Mouse (Mus musculus) gastrocnemius, postnatal 4 days (tissue): Measurements from ENCODE around the gene Cox17. TPM values are rescaled to one million over a fixed set of nuclear protein-coding genes. Genes with fewer than 3 reads are reported as not detected.

Source experiments
- DNase-seq, 2 experiments: peaks; one replicate each; pipeline ENCODE4 v3.0.0; 2021 to 2022; ENCODE audit warnings: low spot score in 2 of 2, mixed read lengths in 2 of 2
- total RNA-seq, 2 experiments: library from RNA; stranded (reverse); gene quantifications; 2 replicates each; pipeline ENCODE4 v1.2.3; 2021

Cox17 gene
- total RNA-seq, 2 experiments from 2014 or later = 109 to 129 TPM

DNA sequence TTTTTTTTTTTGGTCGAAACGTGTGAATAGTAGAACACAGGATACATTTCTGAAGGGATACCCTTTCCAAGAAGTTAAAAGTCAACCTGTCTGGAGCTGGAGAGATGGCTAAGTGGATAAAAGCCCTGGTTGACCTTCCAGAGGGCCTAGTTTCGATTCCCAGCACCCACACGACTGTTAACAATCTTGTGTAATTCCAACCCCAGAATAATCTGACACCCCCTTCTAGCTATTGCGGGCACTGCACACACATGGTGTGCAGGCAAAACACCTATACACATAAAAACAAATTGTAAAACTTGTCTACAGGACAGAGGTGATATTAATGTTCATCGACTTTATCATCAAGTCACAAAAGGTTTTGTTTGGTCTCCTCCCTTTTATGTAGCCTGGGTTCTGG is 797 bp downstream of the Cox17 start:
- no peak for DNase-seq

DNA sequence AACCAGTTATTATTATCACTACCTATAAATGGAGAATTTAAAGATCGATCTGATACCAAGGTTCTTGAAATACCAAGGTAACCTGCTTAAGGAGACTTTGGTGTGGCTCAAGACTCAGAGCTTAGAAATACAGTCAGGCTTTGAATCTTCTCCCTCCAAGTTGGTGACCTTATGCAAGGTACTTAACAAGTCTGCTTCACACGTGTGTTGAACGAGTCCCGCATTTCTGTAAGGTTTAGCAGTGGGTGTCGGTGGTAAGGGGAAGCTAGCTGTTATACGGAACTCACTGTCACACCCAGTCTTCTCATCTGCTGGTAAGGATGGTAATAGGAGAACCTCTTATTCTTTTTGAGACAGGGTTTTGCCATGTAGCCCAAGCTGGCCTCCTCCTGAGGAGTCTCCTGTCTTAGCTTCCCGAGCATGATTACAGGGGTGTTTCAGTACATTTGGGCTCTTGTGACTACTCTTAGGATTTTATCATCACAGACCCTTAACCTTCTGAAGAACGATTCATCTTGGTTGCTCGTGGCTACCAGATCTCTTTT is 1.5 kb downstream of the Cox17 start:
- DNase-seq = no peak

DNA sequence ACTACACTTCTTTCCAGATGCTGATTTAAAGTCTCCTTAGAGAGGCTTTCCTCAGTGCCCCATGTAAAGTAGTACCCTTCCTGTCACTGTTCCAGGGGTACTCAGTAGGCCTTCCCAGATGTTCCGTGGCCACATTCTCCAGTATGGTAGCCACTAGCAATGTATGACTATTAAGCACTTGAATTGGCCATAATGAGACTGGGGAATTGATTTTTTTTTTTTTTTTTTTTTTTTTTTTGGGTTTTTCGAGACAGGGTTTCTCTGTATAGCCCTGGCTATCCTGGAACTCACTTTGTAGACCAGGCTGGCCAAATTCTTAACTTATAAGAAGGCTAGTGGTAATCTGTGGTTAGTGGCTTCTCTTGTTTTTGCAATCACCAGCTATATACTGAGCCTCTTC is 3.1 kb downstream of the Cox17 start:
- no peak for DNase-seq

DNA sequence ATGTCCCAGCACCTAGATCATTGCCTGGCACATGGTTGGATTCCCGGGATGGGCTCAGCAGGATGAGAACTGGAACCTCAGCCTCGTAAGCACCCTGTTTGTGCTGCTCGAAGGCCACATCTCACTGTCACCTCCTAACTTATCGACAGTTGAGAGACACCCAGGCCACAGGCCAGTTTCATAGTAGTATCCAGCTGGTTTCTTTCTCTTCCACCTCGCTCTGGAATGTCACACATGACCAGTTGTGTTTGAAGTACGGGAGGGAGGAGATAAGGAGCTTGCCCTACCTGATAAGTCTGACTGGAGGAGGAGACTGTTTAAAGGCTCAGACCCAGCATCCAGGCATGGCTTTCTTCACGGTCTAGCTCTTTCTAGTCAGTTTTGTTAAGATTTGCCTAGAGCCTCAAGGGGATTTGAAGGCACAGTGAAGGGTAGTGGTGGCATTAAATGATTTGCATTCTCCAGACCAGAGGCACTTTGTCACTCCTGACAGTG is 3.6 kb downstream of the Cox17 start:
- no peak for DNase-seq

DNA sequence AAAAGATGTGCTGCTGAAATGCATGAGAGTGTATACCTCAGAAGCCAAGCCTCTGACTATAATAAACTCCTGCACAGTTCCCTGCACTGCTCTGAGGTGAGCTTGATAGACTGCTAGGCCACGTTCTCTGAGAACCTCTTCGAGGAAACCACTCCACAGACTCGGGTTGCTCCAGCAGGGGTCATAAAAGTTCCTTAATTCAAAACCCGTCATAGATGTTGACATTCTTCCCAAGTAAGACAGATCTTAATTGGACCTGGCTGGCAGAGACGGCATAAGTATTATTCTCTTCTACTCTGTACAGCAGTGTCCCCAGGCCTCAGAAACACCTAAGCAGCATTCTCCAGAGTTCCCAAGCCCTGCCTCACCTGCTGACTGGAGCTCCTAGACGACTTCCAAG is 4.1 kb downstream of the Cox17 start:
- DNase-seq = no peak

DNA sequence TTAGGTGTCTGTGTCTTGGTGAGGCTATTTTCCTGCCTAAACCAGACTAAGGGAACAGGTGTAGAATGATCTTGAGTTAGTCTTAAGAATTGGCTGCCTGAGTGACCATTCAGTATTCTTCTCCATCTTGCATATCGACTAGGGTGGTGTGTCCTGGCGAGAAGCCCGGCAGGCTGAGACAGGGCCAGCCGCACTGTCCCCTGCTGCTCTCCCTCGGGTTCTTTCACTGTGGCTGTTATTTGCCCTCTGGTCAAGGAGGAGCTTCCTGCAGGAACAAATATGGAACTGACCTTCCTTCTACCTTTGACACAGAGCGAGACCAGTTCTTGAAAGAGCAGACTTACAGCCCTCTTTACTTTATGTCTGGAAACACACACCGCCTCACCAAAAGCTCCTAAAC is 5.2 kb downstream of the Cox17 start:
- DNase-seq = no peak

DNA sequence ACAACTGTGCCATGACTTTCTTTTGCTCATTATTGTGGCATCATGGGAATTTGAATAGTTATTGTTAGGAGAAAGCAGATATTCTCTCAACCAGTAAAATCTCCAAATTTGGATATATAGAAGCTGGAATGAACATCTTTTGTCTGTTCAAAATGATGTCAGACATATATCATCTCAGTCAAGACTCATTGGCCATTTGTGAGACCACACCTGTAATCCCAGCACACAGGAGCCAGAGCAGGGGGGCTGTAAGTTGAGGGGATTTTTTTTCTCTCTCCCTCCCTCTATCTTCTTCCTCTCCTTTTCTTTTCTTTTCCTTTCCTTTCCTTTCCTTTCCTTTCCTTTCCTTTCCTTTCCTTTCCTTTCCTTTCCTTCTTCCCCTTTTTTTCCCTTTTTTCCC is 6.1 kb downstream of the Cox17 start:
- DNase-seq = no peak

DNA sequence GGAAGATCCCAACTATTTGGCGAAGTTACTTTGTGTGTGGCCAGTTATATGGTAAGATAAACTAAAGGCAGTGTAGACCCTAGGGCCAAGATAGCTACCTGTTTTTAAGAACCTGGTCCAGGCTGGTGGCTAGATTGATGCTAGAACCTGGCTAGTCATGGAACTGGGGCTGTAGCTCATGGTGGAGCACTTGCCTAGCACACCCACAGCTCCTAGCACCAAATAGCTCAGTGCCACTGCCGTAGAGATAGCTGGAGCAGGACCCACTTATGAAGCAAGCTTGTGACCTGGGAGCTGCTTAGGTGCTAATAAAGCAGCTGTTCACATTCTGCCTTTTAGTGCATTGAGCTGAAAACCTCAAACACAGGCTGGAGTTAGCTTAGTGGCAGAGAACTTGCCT is 6.9 kb downstream of the Cox17 start:
- DNase-seq = no peak

DNA sequence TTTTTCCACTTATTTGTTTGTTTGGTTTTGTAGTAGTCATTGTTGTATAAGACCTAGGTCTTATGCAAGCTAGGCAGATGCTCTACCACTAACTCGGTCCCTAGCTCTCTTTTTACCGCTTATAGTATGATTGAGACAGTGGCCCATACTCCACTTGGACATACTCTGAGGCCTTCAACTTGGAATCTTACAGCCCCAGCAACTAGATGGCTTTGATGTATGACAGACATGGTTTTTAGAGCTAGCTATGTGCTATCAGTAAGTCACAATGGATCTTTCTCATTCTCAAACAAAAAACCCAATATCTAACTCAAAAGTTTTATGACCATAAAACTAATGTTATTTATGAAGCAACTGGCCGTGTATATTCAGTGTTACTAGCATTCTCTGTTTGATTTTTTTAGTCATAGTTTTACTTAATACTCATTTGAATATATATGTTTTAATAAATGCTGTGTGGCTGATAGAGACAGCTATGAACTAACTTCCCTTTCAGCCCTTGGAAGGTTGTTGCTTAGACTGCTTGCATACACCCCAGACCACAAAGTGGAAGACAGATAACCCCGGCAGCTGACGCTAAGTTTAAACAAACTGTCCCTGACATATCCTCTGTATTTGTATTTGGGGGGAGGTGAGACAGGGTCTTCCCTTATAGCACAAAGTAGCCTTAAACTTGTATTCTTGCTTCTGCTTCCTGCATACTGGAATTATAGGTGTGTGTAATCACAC is 7.6 kb downstream of the Cox17 start:
- DNase-seq = no peak

DNA sequence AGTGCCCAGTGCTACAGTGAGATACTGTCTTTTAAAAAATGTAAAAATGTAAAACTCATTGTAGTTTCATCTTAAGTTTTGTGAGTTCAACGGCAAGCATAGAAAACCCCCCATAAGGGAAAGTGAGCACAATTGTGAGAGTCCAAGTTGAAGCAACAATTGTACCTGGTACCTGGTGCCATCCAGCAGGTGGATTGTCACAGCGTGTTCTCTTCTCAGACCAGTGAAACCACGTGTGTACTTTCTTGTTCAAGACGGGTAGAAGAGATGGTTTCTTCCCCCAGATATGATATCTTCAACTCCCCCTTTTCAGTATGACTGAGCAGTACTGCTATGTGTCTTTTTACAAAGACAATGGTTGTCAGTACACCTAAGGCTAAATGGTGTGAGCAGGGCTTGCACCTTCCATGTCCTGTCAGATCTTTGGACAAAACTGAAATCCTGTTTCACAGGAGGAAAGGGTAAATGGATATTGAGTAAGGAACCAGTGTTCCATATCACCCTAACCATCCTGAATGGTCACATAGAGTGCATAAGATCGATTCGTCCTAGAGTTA is 11.5 kb downstream of the Cox17 start:
- no peak for DNase-seq

DNA sequence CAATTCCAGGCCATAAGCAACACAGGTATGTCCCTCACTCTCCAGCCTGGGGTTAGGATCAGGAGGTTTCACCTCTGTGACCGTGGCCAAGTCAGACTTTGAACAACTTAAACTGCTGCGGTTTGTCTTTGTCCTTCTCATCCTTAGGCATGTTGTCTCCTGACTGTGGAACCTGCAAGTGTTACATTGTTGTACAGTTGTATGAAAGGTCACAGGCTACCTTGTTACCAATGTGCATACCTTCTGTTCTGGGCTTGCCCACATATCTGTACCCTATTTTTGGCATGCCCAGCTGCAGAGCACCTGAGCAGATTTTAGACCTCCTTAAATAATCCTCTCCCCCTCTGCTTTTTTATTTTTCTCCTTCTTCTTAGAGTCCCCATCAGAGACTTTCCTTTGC is 12.4 kb downstream of the Cox17 start:
- no peak for DNase-seq

DNA sequence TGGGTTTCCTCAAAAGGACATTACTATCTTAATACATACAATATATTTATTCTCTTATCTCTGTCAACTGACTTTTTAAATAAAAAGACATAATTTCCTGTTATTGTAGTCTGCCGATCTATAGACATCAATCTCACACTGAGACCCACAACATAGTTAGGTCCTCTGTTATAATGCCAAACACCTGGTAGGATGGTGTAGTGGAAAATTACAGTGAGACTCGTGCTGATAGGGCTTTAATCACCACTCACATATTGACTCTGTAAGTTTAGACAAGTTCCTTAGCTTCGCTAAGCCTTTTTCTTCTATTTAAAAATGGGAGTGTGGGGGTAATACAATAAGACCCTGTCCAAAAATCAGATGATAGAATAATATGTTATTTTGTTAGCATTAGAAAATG is 13.1 kb downstream of the Cox17 start:
- DNase-seq = no peak

DNA sequence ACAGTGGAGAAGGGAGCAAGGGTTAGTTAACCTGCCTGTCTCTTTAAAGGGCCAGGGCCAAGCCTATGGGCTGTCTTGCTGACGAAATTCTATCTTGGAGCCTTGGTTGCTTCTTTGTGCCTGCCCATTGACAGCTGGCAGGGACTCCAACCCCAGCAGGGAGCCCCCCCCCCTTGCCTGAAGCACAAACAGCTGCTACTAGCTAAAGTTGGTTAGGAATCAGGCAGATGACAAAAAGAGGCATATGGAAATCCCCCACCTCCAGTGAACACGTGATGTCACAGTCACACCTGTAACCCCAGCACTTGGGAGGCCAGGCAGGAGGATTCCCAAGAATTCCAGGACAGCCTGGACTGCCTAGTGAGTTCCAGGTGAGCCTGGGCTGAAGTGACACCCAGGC is 13.5 kb downstream of the Cox17 start:
- no peak for DNase-seq

DNA sequence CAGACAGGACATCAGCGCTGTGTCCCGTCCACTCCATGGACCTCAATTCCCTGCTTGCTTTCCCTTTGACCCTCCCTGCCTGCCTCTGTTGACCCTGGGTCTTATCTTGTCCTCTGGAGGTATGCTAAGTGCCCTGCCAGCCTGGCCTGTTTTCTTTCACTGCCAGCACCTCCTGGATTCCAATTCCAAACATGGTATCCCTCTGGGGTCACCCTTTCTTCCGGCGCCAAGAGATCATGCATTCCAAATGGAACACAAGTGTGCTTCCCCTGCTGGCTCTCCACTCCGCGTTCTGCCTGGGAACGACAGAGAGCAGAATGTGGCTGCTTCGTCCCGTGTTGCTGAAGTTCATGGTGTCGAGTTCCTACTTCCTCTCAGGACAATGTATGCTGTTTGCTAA is 15.1 kb downstream of the Cox17 start, which contains the start of gene Popdc2:
Gene Popdc2 (plus strand): TSS at position 277 of the 400 bp plus-strand sequence.
- DNase-seq = no peak

DNA sequence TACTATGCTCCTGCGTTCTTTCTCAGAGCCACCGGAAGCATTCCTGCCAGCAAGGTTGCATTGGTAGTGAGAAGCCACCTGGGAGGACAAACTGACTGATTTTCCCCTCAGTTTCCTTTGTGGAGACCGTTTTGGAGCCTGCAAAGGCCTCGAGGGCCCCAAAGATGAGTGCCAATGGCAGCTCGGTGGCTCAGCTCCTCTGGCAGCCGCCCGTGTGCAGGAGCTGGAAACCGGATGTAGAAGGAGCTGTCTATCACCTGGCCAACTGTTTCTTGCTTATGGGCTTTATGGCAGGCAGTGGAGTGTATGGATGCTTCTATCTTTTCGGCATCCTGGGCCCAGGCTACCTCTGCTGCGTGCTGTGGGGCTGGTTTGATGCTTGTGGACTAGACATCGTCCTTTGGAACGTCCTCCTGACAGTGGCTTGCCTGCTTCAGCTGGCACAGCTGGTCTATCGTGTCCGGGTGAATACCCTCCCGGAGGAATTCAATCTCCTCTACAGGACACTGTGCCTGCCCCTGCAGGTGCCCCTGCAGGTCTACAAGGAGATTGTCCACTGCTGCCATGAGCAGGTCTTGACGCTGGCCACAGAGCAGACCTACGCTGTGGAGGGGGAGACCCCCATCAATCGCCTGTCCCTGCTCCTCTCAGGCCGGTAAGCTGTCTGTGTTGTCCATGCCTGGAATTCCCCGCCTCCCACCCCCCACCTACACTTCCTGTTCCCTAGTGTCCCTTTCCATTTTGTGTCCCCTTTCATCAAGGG is 15.9 kb downstream of the Cox17 start:
- no peak for DNase-seq

DNA sequence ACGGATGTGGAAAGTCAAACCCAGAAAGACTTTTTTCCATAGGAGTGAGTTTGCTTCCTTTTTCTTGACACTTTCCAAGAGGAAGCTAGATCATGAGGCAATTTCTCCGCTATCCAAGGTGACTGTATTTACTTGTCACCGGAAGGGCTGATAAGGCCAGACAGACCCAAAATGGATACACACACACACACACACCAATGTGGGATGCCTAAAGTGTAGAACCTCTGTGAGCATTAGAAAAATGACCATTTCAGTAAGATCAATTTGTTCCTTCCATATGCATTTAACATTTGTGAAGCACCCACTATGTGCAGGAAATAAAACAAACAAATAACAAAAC is 16.4 kb downstream of the Cox17 start:
- DNase-seq = no peak

DNA sequence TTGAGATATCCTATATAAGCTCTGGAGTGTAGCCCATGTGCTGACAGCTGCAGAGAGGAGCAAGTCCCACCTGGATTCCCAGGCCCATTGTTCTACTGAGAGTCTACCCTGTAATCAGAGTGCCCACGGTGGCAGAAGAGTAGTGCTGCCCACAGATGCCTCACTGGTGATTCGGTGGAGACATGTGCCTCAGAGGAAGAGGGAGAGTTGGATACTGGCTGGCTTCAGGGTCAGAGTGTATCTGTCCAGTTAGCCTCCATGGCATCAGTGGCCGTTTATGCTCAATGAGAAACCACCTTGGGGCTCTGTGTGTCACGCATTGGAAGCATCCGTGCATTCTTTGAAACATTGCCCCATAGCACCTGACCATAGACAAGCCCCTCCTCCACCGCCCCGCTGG is 16.9 kb downstream of the Cox17 start:
- no peak for DNase-seq

DNA sequence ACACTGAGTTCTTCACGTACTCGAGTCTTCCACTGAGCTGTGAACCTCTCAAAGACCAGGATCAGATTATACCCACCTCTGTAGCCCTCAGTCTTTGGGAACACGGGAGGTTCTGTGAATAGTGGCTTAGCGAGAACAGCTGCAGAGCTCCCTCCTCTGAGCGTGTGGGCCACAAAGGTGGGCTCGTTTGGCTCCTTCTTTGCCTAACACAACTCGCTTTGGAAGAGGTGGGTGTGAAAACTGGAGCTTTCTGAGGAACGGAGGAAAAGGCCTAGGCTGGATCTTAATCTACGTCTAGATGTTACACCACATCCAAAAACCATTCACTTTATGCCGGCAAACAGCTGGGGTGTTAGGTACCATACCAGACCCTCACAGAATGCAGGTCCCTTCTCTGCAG is 18.6 kb downstream of the Cox17 start:
- no peak for DNase-seq

DNA sequence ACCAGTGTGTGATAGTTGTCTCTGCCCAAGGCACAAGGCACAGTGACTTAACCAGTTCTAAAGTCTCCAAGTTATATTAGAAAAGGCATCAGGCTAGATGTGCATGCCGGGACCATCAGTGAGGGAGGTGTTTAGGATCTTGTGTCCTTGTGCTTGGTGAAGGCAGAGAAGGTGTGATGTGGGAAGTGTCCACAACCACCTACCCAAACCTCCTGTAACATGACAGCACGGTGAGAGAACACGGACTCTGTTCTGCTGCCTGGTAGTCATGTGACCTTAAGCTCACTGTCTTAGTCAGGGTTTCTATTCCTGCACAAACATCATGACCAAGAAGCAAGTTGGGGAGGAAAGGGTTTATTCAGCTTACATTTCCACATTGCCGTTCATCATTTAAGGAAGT is 19.4 kb downstream of the Cox17 start:
- no peak for DNase-seq

DNA sequence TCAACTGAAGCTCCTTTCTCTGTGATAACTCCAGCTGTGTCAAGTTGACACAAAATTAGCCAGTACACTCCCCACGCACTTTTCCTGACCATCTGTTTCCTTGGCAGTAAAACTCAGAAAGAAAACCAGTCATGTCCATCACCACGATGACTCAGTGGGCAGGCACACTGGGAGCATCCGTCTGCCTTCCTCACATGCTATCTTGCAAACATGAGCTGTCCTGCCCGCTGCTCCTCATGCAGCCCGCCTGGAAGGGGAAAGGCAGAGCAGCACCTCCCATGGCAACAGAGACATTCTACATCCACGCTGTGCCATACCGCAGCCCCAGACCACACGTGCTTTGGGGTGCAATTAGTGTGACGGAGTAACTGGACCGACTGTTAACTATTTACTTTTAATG is 21.5 kb downstream of the Cox17 start:
- DNase-seq = no peak

DNA sequence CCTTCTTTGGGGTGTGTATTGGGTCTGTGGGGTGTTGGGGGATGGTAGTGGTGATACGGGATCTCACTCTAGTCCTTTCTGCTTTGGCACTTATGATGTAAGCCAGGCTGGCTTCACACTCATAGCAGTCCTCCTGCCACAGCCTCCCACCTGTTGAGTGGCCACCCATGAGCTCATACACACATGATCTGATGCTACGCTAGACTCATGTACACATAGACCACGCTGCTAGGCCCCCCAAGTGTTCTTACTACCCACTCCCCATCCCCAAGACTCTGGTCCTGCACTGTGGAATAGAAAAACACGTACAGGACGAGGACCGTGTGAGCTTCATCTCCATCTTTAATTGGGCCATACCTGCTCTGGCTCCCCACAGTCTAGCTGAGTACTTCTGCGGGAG is 22.2 kb downstream of the Cox17 start:
- no peak for DNase-seq

DNA sequence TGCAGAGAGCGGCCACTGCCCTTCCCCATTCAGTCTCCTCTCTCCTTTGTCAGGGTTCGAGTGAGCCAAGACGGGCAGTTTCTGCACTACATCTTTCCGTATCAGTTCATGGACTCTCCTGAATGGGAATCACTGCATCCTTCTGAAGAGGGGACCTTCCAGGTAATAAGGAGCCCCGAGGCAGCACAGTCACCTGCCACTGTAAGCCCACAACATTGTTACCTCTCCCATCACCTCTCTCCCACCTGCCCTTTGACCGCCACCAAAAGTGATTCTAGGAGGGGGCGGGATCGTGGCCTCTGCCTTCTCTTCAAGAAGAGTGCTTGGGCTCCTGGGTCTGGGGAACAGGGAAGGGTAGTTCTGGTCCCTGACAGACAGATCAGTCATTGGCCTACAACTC is 22.6 kb downstream of the Cox17 start:
- DNase-seq = no peak
